Mouse (Mus musculus) gastrocnemius, postnatal 14 days (tissue): ENCODE measurements around the gene Prb1. TPM values are rescaled to one million over a fixed set of nuclear protein-coding genes. Genes with fewer than 3 reads are reported as not detected.
"Not testable (repeated sequence)": the region's sequence is repeated elsewhere in the genome, so short reads cannot be mapped to it uniquely, and the experiment has no call there.

ENCODE experiments used
- DNase-seq: peaks from one replicate; pipeline ENCODE4 v3.0.0; 2021; ENCODE audit warnings: mixed read lengths
- intact Hi-C: fragments of 180-260 bp; cut with DNase I; formaldehyde crosslinking; loops from one replicate; pipeline ENCODE4 v1.15.1; 2025; ENCODE audit warnings: low total_unique reads
- long read RNA-seq, 2 experiments: library from polyadenylated mRNA; stranded (forward); transcript quantifications; one replicate each; pipeline ENCODE4 v2.0.0; 2021
- total RNA-seq, 2 experiments: library from RNA; stranded (reverse); gene quantifications; 2 replicates each; pipeline ENCODE4 v1.2.3; 2021

Gene Prb1
- not detected for total RNA-seq
- long read RNA-seq, experiment 1: 0 reads
- long read RNA-seq, experiment 2: 0 reads

DNA sequence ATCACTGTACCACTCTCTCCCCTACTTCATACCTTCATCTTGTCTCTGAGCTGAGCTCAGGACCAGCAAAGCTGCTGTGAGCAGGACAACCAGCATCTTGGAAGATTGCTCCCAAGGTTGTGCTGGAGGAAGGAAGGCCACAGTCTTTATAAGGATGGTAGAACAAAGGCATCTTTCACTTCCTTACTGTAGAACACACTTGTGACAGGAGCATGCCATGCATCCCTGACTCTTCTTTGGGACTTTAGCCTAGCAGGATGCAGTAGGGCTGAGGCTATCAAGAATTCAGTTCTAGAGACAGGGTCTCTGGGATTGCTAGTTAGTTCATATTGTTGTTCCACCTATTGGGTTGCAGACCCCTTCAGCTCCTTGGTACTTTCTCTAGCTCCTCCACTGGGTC lies at the start of gene Prb1:
Gene Prb1 (minus strand): TSS at position 101 of the 400 bp plus-strand sequence.
- intact Hi-C loops, DNase-seq: not testable (repeated sequence)

Other genes starting within 250 kb of the Prb1 start
- not detected for gene Prpmp5, start 104.2 kb upstream of the Prb1 start, total RNA-seq
- gene Gm8882, start 153.6 kb upstream of the Prb1 start, total RNA-seq: not detected